Mouse (Mus musculus) CH12.LX (cell line): Measurements from ENCODE around the gene Ube2b. TPM values are rescaled to one million over a fixed set of nuclear protein-coding genes. Genes with fewer than 3 reads are reported as not detected.

Experiments
- polyA plus RNA-seq: library from polyadenylated mRNA; unstranded; fragments of >175 nt; gene quantifications from 2 replicates; pipeline ENCODE4 v1.2.1, GENCODE M21; 2012; ENCODE audit warnings: low read depth; ENCODE audit not compliant: insufficient read length
- total RNA-seq, 2 experiments: library from RNA; depleted of rRNA; stranded (reverse); fragments of 300-350 nt in 1 of 2; fragments of >200 nt in 1 of 2; gene quantifications; 2 replicates each; pipeline ENCODE4 v1.2.3; 2012 to 2014

Gene Ube2b
- total and polyA plus RNA-seq, 3 experiments = 76.7 to 278 (median 230) TPM

Other genes starting within 250 kb of the Ube2b start
- gene Sec24a, start 237.1 kb downstream of the Ube2b start, total RNA-seq (2012; rRNA removed) = 6.3 and 7.2 TPM in 2 replicates
- gene Sec24a, start 237.1 kb downstream of the Ube2b start, total RNA-seq (2014; rRNA removed) = 4.6 and 5.5 TPM in 2 replicates
- gene Sec24a, start 237.1 kb downstream of the Ube2b start, polyA plus RNA-seq = 12.0 and 16.8 TPM in 2 replicates
- gene Sar1b, start 237.1 kb downstream of the Ube2b start, total RNA-seq (2012; rRNA removed) = 79.3 and 91.9 TPM in 2 replicates
- 258 and 264 TPM in 2 replicates for gene Sar1b, start 237.1 kb downstream of the Ube2b start, total RNA-seq (2014; rRNA removed)
- 129 and 171 TPM in 2 replicates for gene Sar1b, start 237.1 kb downstream of the Ube2b start, polyA plus RNA-seq
- gene Jade2, start 143.1 kb downstream of the Ube2b start, total RNA-seq (2012; rRNA removed) = 51.4 and 58.2 TPM in 2 replicates
- 21.9 and 25.6 TPM in 2 replicates for gene Jade2, start 143.1 kb downstream of the Ube2b start, total RNA-seq (2014; rRNA removed)
- gene Jade2, start 143.1 kb downstream of the Ube2b start, polyA plus RNA-seq = 50.3 and 60.1 TPM in 2 replicates
- 170 and 172 TPM in 2 replicates for gene Cdkn2aipnl, start 33.1 kb downstream of the Ube2b start, total RNA-seq (2012; rRNA removed)
- 256 and 271 TPM in 2 replicates for gene Cdkn2aipnl, start 33.1 kb downstream of the Ube2b start, total RNA-seq (2014; rRNA removed)
- gene Cdkn2aipnl, start 33.1 kb downstream of the Ube2b start, polyA plus RNA-seq = 200 and 219 TPM in 2 replicates
- gene Cdkl3, start 3.5 kb upstream of the Ube2b start, total RNA-seq (2012; rRNA removed) = 4.3 and 4.4 TPM in 2 replicates
- 8.2 and 9.7 TPM in 2 replicates for gene Cdkl3, start 3.5 kb upstream of the Ube2b start, total RNA-seq (2014; rRNA removed)
- gene Cdkl3, start 3.5 kb upstream of the Ube2b start, polyA plus RNA-seq = 7.3 and 8.0 TPM in 2 replicates
- 85.5 and 108 TPM in 2 replicates for gene Ppp2ca, start 97.9 kb upstream of the Ube2b start, total RNA-seq (2012; rRNA removed)
- 177 and 190 TPM in 2 replicates for gene Ppp2ca, start 97.9 kb upstream of the Ube2b start, total RNA-seq (2014; rRNA removed)
- 121 and 185 TPM in 2 replicates for gene Ppp2ca, start 97.9 kb upstream of the Ube2b start, polyA plus RNA-seq
- not detected in 2 replicates for gene Olfr1373, start 144.8 kb upstream of the Ube2b start, total RNA-seq (2012; rRNA removed)
- not detected in 2 replicates for gene Olfr1373, start 144.8 kb upstream of the Ube2b start, total RNA-seq (2014; rRNA removed)
- not detected in 2 replicates for gene Olfr1373, start 144.8 kb upstream of the Ube2b start, polyA plus RNA-seq
- gene Olfr1371, start 213.2 kb upstream of the Ube2b start, total RNA-seq (2012; rRNA removed) = not detected in 2 replicates
- gene Olfr1371, start 213.2 kb upstream of the Ube2b start, total RNA-seq (2014; rRNA removed) = not detected in 2 replicates
- gene Olfr1371, start 213.2 kb upstream of the Ube2b start, polyA plus RNA-seq = not detected in 2 replicates
- 169 and 248 TPM in 2 replicates for gene Skp1a, start 231.2 kb upstream of the Ube2b start, total RNA-seq (2012; rRNA removed)
- 371 and 466 TPM in 2 replicates for gene Skp1a, start 231.2 kb upstream of the Ube2b start, total RNA-seq (2014; rRNA removed)
- 209 and 278 TPM in 2 replicates for gene Skp1a, start 231.2 kb upstream of the Ube2b start, polyA plus RNA-seq